Mouse (Mus musculus) heart, adult 2 months (tissue): ENCODE results near the gene Adpgk.

Experiments used
- CTCF ChIP-seq: fragments of 200-600 bp; IDR thresholded peaks from 2 replicates; pipeline ENCODE4 v1.8.1; 2022; ENCODE audit warnings: antibody characterized with exemption, mild to moderate bottlenecking, moderate library complexity
- EP300 ChIP-seq: fragments of 200-500 bp; IDR thresholded peaks from 2 replicates; pipeline ENCODE4 v1.6.1; 2011; ENCODE audit warnings: low read depth, low read length, control low read depth; ENCODE audit not compliant: insufficient read depth
- POLR2A ChIP-seq: fragments of 200-500 bp; IDR thresholded peaks from 2 replicates; pipeline ENCODE4 v1.6.1; 2011; ENCODE audit warnings: mild to moderate bottlenecking, low read depth, low read length, control low read depth; ENCODE audit not compliant: insufficient read depth

GRCm38 (mm10) chr9:59338411-59338810, 47.1 kb downstream of the Adpgk start:
- TF ChIP-seq CTCF (no peak), POLR2A (no peak), EP300 (no peak)
